Mouse (Mus musculus): ENCODE results near the gene Rhox4a2.
"Not testable (repeated sequence)": the region's sequence is repeated elsewhere in the genome, so short reads cannot be mapped to it uniquely, and the experiment has no call there.

Rhox4a2 gene

DNA sequence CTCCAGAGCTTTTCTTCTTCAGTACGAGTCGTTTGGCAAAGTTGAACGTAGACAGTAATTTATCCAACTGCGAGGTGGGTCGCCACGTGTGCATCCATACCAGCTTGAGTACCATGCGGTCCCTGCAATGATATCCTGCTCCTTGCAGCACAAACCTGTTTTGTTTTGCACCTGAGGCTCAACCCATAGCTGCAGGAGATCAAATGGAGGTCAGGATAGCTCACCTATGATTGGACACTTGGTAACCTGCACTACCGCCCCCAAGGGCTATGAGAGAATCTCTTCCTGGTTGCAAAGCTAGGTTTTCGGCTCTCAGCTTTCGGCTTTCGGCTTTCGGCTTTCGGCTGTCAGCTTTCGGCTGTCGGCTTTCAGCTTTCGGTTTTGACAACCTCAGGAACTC is at the start of gene Rhox4a2:
TSS of gene Rhox4a2 (plus strand) at position 301 of the 400 bp plus-strand sequence.
- DNase-seq (ENCODE audit: low spot score): not testable (repeated sequence)

- DNase-seq (ENCODE audit: low spot score): not testable (repeated sequence)
Observed at GRCm38 (mm10) chrX:37379728-37380127, 10.9 kb upstream of the Rhox4a2 start, which contains the start of gene Rhox3a2. Rhox3a2 (plus strand) TSS chrX:37380028.

- not testable (repeated sequence) for DNase-seq (ENCODE audit: low spot score)
Observed at GRCm38 (mm10) chrX:37411767-37412166, 21.1 kb downstream of the Rhox4a2 start, which contains the start of gene Rhox2b. Rhox2b (plus strand) TSS chrX:37412067.

GRCm38 (mm10) chrX:37432194-37432593 is 41.5 kb downstream of the Rhox4a2 start, which contains the start of gene Rhox4b:
Rhox4b (plus strand) TSS chrX:37432494.
- DNase-seq (ENCODE audit: low spot score): not testable (repeated sequence)
